In the genomic region with DNA sequence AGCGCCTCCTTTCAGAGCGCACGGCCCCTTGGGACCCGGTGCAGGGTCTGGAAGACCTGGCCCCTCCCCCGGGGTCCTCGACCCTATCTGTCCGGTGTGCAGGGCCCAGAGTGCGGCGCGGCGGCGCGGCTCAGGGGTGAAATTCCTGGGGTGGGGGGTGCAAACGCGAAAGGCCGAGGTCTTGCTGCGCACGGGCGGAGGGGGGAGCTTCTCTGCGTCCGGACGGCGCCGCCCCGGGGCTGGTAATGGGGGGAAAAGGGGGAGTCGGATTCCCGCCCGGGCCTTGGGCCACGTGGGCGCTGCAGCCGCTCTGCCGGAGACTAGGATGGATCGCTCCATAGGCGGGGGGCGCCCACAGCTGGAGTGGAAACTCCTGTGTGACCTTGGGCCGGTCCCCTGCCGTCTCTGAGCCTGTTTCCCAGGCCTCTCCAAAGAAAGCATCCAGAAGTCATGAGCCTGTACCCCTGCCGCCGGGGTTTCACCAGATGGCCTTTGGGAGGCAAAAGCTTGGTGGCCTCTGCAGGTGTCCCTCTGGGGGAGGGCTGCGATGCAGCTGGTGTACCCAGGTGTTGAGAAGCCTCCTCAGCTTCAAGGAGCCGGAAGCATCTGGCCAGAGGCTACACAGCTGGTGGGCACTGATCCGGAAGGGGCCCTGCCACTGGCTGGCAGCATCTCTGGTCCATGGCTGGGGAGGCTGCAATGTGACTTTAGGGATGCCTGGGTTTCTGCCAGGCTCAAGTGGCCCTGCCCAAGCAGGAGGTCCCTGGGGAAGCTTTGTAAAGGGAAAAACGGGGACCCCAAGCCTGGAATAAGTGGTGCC, we compare ENCODE assay signal across 8 mouse cellular contexts. TPM values are rescaled to one million over a fixed set of nuclear protein-coding genes. Genes with fewer than 3 reads are reported as not detected.
DNase-seq lines count a peak whose midpoint lies in the region; ATAC-seq and TF ChIP-seq lines count a peak whose summit lies in the region.

No protein-coding gene starts in this region.

- peaks cover 8% of the 10 kb centered on the region for H3K4me1 ChIP-seq in cortical plate, adult 2 months (ENCODE audit: control insufficient read depth, insufficient read depth, low read length)
- peaks cover 26% of the 10 kb centered on the region for H3K4me1 ChIP-seq in intestine, embryonic 14.5 days (replicated peaks; ENCODE audit: control insufficient read depth, insufficient read depth, low read length)
- H3K4me1 ChIP-seq in limb, embryonic 15.5 days: peaks cover 72% of the 10 kb centered on the region
- H3K4me1 ChIP-seq in midbrain, embryonic 16.5 days (ENCODE audit: control insufficient read depth, insufficient read depth, low read length): peaks cover 28% of the 10 kb centered on the region

- H3K4me3 ChIP-seq in cortical plate, adult 2 months (ENCODE audit: insufficient read depth, low read length): peak overlapping the region; percentile 48
- H3K4me3 ChIP-seq in intestine, embryonic 14.5 days (ENCODE audit: low read depth, low read length): peak overlapping the region; percentile 75
- H3K4me3 ChIP-seq in limb, embryonic 15.5 days: peak overlapping the region; percentile 71
- H3K4me3 ChIP-seq in midbrain, embryonic 16.5 days (ENCODE audit: low read depth, low read length): peak overlapping the region; percentile 95

- DNase-seq in ovary, adult 18-20 months (ENCODE audit: low spot score): peak; percentile 71
- no peak for DNase-seq in ovary, postnatal 10 days (ENCODE audit: low spot score)
- peak; percentile 81 for DNase-seq in gastrocnemius, postnatal 25 days
- peak; percentile 90 for DNase-seq in intestine, embryonic 14.5 days (ENCODE audit: low spot score)
- DNase-seq in testis, postnatal 14 days (ENCODE audit: low spot score): peak; percentile 78

- no peaks in the 10 kb centered on the region for H3K9me3 ChIP-seq in intestine, embryonic 14.5 days (ENCODE audit: control insufficient read depth, low read length)
- H3K9me3 ChIP-seq in limb, embryonic 15.5 days: no peaks in the 10 kb centered on the region
- no peaks in the 10 kb centered on the region for H3K9me3 ChIP-seq in midbrain, embryonic 16.5 days (replicated peaks; ENCODE audit: control insufficient read depth, low read length, poor library complexity, severe bottlenecking)

- H3K27ac ChIP-seq in cortical plate, adult 2 months (ENCODE audit: insufficient read depth, low read length): peak overlapping the region; percentile 64
- peak overlapping the region; percentile 92 for H3K27ac ChIP-seq in intestine, embryonic 14.5 days (ENCODE audit: low read depth)
- H3K27ac ChIP-seq in limb, embryonic 15.5 days: peak overlapping the region; percentile 95
- H3K27ac ChIP-seq in midbrain, embryonic 16.5 days (ENCODE audit: low read length): peak overlapping the region; percentile 87

- 2% methylated on average over 41 of the region's 43 CpGs for WGBS in intestine, embryonic 14.5 days
- WGBS in limb, embryonic 15.5 days: under 1% methylated on average over 43 of the region's 43 CpGs
- 1% methylated on average over 40 of the region's 43 CpGs for WGBS in midbrain, embryonic 16.5 days

- peak overlapping the region; percentile 95 for H3K9ac ChIP-seq in intestine, embryonic 14.5 days (ENCODE audit: low read length)
- peak overlapping the region; percentile 87 for H3K9ac ChIP-seq in limb, embryonic 15.5 days
- H3K9ac ChIP-seq in midbrain, embryonic 16.5 days (ENCODE audit: low read depth, low read length): peak overlapping the region; percentile 95

- TF ChIP-seq CTCF in cortical plate, adult 2 months (IDR thresholded peaks at IDR 0.05; ENCODE audit: extremely low read depth, insufficient read depth, low read length): no peak

- peaks cover 47% of the 10 kb centered on the region for H3K36me3 ChIP-seq in intestine, embryonic 14.5 days (ENCODE audit: control insufficient read depth, insufficient read depth, low read length)
- peaks cover 44% of the 10 kb centered on the region for H3K36me3 ChIP-seq in limb, embryonic 15.5 days
- peaks cover 17% of the 10 kb centered on the region for H3K36me3 ChIP-seq in midbrain, embryonic 16.5 days (ENCODE audit: control insufficient read depth, insufficient read depth, low read length)

- no peak for TF ChIP-seq POLR2A in cortical plate, adult 2 months (IDR thresholded peaks at IDR 0.05; ENCODE audit: extremely low read depth, insufficient read depth, low read length)

- ATAC-seq in intestine, embryonic 14.5 days (replicated peaks; ENCODE audit: low FRiP score, low TSS enrichment, low read depth): peak; percentile 71
- peak; percentile 68 for ATAC-seq in limb, embryonic 15.5 days (ENCODE audit: insufficient number of reproducible peaks, low FRiP score, low TSS enrichment, low read depth)
- 0 out of 2 replicates have a peak, but pooled peaks have one; percentile 2 for ATAC-seq in midbrain, embryonic 16.5 days

- peak overlapping the region; percentile 92 for H3K4me2 ChIP-seq in intestine, embryonic 14.5 days (ENCODE audit: low read length)
- H3K4me2 ChIP-seq in limb, embryonic 15.5 days: peak overlapping the region; percentile 85
- H3K4me2 ChIP-seq in midbrain, embryonic 16.5 days (ENCODE audit: low read length): peak overlapping the region; percentile 93

- no peaks in the 10 kb centered on the region for H3K27me3 ChIP-seq in intestine, embryonic 14.5 days (replicated peaks; ENCODE audit: control insufficient read depth, insufficient read depth, low read length)
- H3K27me3 ChIP-seq in limb, embryonic 15.5 days: no peaks in the 10 kb centered on the region
- H3K27me3 ChIP-seq in midbrain, embryonic 16.5 days (ENCODE audit: control insufficient read depth, insufficient read depth, low read depth, low read length): no peaks in the 10 kb centered on the region

RNA-seq across cellular contexts. Expression of a gene that starts 1.4 kb away (rescaled TPM):
- 97.8 and 115 TPM in 2 replicates for polyA plus RNA-seq in cortical plate, adult 2 months (2012; rRNA removed)
- 100 to 1,000 TPM in 1 of 2 experiments, 10 to 100 TPM in 1; 78.3 to 101 TPM for total RNA-seq in gastrocnemius, postnatal 25 days (2021)
- polyA plus RNA-seq in intestine, embryonic 14.5 days (2014; fragmentation: Nextera tagmentation; extraction: Ambion mirVana): 13.1 and 14.1 TPM in 2 replicates
- polyA plus RNA-seq in limb, embryonic 15.5 days (2015; fragmentation: Nextera tagmentation; extraction: Ambion mirVana): 16.2 and 29.6 TPM in 2 replicates
- 21.1 and 23.6 TPM in 2 replicates for polyA plus RNA-seq in midbrain, embryonic 16.5 days (2015; fragmentation: Nextera tagmentation; extraction: Ambion mirVana)

RNA-seq across cellular contexts. Expression of a gene that starts 16.9 kb away (rescaled TPM):
- 6.6 and 8.7 TPM in 2 replicates for polyA plus RNA-seq in cortical plate, adult 2 months (2012; rRNA removed)
- 100 to 1,000 TPM; 116 to 215 TPM for total RNA-seq in gastrocnemius, postnatal 25 days (2021)
- 0.22 and 0.26 TPM in 2 replicates for polyA plus RNA-seq in intestine, embryonic 14.5 days (2014; fragmentation: Nextera tagmentation; extraction: Ambion mirVana)
- 14.0 and 35.3 TPM in 2 replicates for polyA plus RNA-seq in limb, embryonic 15.5 days (2015; fragmentation: Nextera tagmentation; extraction: Ambion mirVana)
- polyA plus RNA-seq in midbrain, embryonic 16.5 days (2015; fragmentation: Nextera tagmentation; extraction: Ambion mirVana): 1.5 and 1.6 TPM in 2 replicates

RNA-seq across cellular contexts. Expression of a gene that starts 31.8 kb away (rescaled TPM):
- 21.2 and 22.4 TPM in 2 replicates for polyA plus RNA-seq in cortical plate, adult 2 months (2012; rRNA removed)
- 100 to 1,000 TPM; 193 to 201 TPM for total RNA-seq in gastrocnemius, postnatal 25 days (2021)
- 2.0 and 2.4 TPM in 2 replicates for polyA plus RNA-seq in intestine, embryonic 14.5 days (2014; fragmentation: Nextera tagmentation; extraction: Ambion mirVana)
- 1.4 and 5.5 TPM in 2 replicates for polyA plus RNA-seq in limb, embryonic 15.5 days (2015; fragmentation: Nextera tagmentation; extraction: Ambion mirVana)
- polyA plus RNA-seq in midbrain, embryonic 16.5 days (2015; fragmentation: Nextera tagmentation; extraction: Ambion mirVana): 0.16 TPM in 1 of 2 replicates, not detected in the other

RNA-seq across cellular contexts. Expression of a gene that starts 41.5 kb away (rescaled TPM):
- 127 and 133 TPM in 2 replicates for polyA plus RNA-seq in cortical plate, adult 2 months (2012; rRNA removed)
- 10 to 100 TPM; 30.0 to 30.1 TPM for total RNA-seq in gastrocnemius, postnatal 25 days (2021)
- polyA plus RNA-seq in intestine, embryonic 14.5 days (2014; fragmentation: Nextera tagmentation; extraction: Ambion mirVana): 69.7 and 71.7 TPM in 2 replicates
- polyA plus RNA-seq in limb, embryonic 15.5 days (2015; fragmentation: Nextera tagmentation; extraction: Ambion mirVana): 68.1 and 76.9 TPM in 2 replicates
- 45.3 and 63.1 TPM in 2 replicates for polyA plus RNA-seq in midbrain, embryonic 16.5 days (2015; fragmentation: Nextera tagmentation; extraction: Ambion mirVana)

RNA-seq across cellular contexts. Expression of a gene that starts 50.4 kb away (rescaled TPM):
- 119 and 120 TPM in 2 replicates for polyA plus RNA-seq in cortical plate, adult 2 months (2012; rRNA removed)
- 100 to 1,000 TPM; 104 to 105 TPM for total RNA-seq in gastrocnemius, postnatal 25 days (2021)
- 135 and 152 TPM in 2 replicates for polyA plus RNA-seq in intestine, embryonic 14.5 days (2014; fragmentation: Nextera tagmentation; extraction: Ambion mirVana)
- 117 and 119 TPM in 2 replicates for polyA plus RNA-seq in limb, embryonic 15.5 days (2015; fragmentation: Nextera tagmentation; extraction: Ambion mirVana)
- polyA plus RNA-seq in midbrain, embryonic 16.5 days (2015; fragmentation: Nextera tagmentation; extraction: Ambion mirVana): 143 and 157 TPM in 2 replicates

Comparison
In these comparisons a context has a peak if more than half of its experiments do, and no peak if none do; other contexts are left out.
1. ATAC-seq: peak in every context shown above with its lines; median percentile 71 in intestine, embryonic 14.5 days; 68 in limb, embryonic 15.5 days; 2 in midbrain, embryonic 16.5 days.